Mouse (Mus musculus) C2C12 (cell line): ENCODE measurements around the gene Cdk5r1.

Source experiments
- MAX ChIP-seq: IDR thresholded peaks from one replicate; pipeline ENCODE4 v1.6.1; 2011; ENCODE audit warnings: mild to moderate bottlenecking, control low read depth
- USF1 ChIP-seq: IDR thresholded peaks from one replicate; pipeline ENCODE4 v1.6.1; 2011; ENCODE audit warnings: low read depth, mild to moderate bottlenecking, control low read depth, moderate library complexity

DNA sequence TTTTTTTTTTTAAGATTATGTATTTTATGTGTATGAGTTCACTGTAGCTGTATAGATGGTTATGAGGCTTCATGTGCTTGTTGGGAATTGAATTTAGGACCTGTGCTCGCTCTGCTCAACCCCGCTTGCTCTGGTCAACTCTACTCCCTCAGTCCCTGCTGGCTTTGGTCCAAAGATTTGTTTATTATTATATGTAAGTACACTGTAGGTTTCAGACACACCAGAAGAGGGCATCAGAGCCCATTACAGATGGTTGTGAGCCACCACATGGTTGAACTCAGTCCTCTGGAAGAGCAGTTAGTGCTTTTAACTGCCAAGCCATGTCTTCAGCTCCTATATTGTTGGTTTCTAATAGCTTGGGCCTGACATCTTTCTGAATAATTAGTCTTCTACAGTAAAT lies 27.0 kb upstream of the Cdk5r1 start:
- no peak for TF ChIP-seq USF1
- TF ChIP-seq MAX, result no peak
